Mouse (Mus musculus): Measurements from ENCODE around the gene Ptprd. TPM values are rescaled to one million over a fixed set of nuclear protein-coding genes. Genes with fewer than 3 reads are reported as not detected.

The Ptprd gene
- total RNA-seq (2014; fragmentation: Nextera tagmentation) (0.15 and 0.30 TPM in 2 replicates), total RNA-seq (2017) (0.35 and 0.66 TPM in 2 replicates), polyA plus RNA-seq (2012) (not detected in 2 replicates)

DNA sequence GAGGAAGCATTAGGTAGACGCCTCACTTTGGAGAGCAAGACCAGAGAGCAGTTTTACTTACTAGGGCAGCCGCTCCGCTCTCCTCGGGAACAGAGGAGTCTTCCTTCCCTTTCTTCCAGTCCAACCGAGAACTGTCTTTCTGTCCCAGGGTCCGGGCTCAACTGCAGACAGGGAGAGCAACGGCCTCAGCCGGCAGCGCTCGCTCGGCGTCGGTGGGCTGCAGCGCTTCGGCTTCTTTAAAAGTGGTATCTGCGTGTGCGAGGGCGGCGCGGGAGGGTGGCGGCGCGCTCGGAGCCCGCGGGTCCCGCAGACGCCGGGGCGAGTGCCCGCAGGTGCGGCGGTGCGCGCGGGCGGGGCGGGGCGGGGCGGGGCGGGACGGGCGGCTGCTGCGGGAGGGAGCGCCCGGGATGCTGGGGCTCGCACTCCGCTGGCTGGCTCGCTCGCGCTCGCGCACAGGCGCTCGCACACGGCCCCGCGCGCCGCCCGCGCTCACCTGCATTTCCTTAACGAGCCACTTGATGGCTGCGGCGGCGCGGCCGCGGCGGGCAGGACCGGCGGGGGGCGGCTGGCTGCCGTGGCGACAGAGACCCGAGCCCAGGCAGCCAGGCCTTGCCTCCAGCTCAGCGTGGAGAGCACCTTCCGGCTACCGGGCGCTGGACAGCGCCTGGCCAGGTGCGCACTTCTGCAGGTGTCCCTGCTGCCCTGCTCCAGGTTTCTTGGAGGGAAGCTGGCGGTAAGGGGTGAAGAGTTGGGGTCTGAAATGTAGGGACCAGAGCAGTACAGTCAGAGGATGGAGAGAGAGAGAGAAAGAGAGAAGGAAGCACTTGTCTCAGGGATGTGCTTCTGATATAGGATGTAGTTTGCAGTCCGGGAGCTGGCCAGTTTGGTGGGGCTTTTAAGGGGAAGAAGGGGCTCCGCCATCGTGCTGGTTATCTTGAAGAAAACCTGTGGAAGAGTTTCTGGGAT is at the start of gene Ptprd:
TSS of gene Ptprd (minus strand) at position 433 of the 966 bp plus-strand sequence.
- Histone ChIP-seq H3K36me3 (replicated peaks) (no peaks in the 10 kb centered on the region), H3K9me3 (replicated peaks) (peaks cover 14% of the 10 kb centered on the region; the same call in 1 of the 2 replicates), H3K4me3 (ENCODE audit: low read depth, low read length) (no peak within 1 kb of the TSS), H3K4me1 (ENCODE audit: insufficient read depth, low read depth, low read length) (no peaks in the 10 kb centered on the region), H3K27me3 (ENCODE audit: insufficient read depth, low read length) (no peaks in the 10 kb centered on the region)
- DNase-seq (ENCODE audit: low spot score) (no peak), ATAC-seq (ENCODE audit: extremely low read depth, insufficient number of reproducible peaks, low FRiP score, poor library complexity, severe bottlenecking) (no peak)
- no peak for TF ChIP-seq CTCF (IDR thresholded peaks at IDR 0.05; ENCODE audit: low read depth, low read length)
- no peak for TF ChIP-seq TAL1 (conservative IDR thresholded peaks at IDR 0.05; ENCODE audit: low read depth, low read length)
- TF ChIP-seq GATA1 (IDR thresholded peaks at IDR 0.05; ENCODE audit: borderline replicate concordance, low read length): no peak
- no peak for TF ChIP-seq GATA2 (IDR thresholded peaks at IDR 0.05; ENCODE audit: borderline replicate concordance, low read depth, low read length)
- TF ChIP-seq POLR2AphosphoS5 (IDR thresholded peaks at IDR 0.05; ENCODE audit: insufficient replicate concordance, low read depth, low read length): no peak

DNA sequence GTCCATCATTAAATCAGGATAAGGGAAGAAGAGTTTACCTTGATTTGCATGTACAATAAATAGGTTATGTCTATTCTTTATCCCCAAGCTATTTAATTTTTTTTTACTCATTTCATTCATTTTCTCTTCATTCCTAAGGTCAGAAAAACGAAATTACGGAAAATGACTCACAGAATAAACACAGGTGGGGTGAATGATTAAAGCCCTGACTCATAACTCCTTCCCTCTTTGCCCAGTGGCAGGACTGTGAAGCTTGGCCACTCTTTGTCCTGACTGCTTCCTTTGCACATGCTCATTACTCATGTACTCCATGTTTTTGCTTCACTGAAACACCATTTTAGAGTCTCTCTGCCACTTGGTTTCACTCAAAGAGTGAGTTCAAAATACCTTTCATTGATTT is 24.1 kb upstream of the Ptprd start:
- TF ChIP-seq GATA1 (IDR thresholded peaks at IDR 0.05; ENCODE audit: borderline replicate concordance, low read length) (no peak), POLR2AphosphoS5 (IDR thresholded peaks at IDR 0.05; ENCODE audit: insufficient replicate concordance, low read depth, low read length) (no peak), TAL1 (conservative IDR thresholded peaks at IDR 0.05; ENCODE audit: low read depth, low read length) (no peak), GATA2 (IDR thresholded peaks at IDR 0.05; ENCODE audit: borderline replicate concordance, low read depth, low read length) (no peak), CTCF (IDR thresholded peaks at IDR 0.05; ENCODE audit: low read depth, low read length) (no peak)
- Histone ChIP-seq H3K27me3 (ENCODE audit: insufficient read depth, low read length) (no peaks in the 10 kb centered on the region), H3K4me1 (ENCODE audit: insufficient read depth, low read depth, low read length) (no peaks in the 10 kb centered on the region), H3K4me3 (ENCODE audit: low read depth, low read length) (no peak overlapping the region), H3K9me3 (replicated peaks) (no peaks in the 10 kb centered on the region), H3K36me3 (replicated peaks) (no peaks in the 10 kb centered on the region)
- ATAC-seq (ENCODE audit: extremely low read depth, insufficient number of reproducible peaks, low FRiP score, poor library complexity, severe bottlenecking) (no peak), DNase-seq (ENCODE audit: low spot score) (no peak)

DNA sequence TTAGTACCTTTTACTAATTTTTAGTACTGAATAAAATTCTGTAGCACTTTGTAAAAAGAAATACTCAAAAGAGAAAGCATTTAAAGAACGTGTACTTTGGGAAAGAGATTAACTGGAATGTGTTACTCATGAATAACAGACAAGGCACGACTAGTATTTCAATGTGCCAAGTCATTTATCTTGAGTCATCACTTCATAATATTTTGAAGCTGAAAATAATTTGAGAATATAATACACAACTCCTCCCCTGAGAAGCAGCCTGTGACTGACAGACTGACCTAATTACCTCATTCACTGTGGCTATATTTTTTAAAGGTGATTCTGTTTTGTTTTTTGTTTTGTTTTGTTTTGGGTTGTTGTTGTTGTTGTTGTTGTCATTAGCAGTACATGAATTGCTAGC is 23.6 kb upstream of the Ptprd start:
- H3K4me1 ChIP-seq (ENCODE audit: insufficient read depth, low read depth, low read length): no peaks in the 10 kb centered on the region
- no peak overlapping the region for H3K4me3 ChIP-seq (ENCODE audit: low read depth, low read length)
- H3K9me3 ChIP-seq (replicated peaks): no peaks in the 10 kb centered on the region
- no peak for ATAC-seq (ENCODE audit: extremely low read depth, insufficient number of reproducible peaks, low FRiP score, poor library complexity, severe bottlenecking)
- no peaks in the 10 kb centered on the region for H3K36me3 ChIP-seq (replicated peaks)
- H3K27me3 ChIP-seq (ENCODE audit: insufficient read depth, low read length): no peaks in the 10 kb centered on the region
- TF ChIP-seq GATA1 (IDR thresholded peaks at IDR 0.05; ENCODE audit: borderline replicate concordance, low read length) (no peak), TAL1 (conservative IDR thresholded peaks at IDR 0.05; ENCODE audit: low read depth, low read length) (no peak), CTCF (IDR thresholded peaks at IDR 0.05; ENCODE audit: low read depth, low read length) (no peak), GATA2 (IDR thresholded peaks at IDR 0.05; ENCODE audit: borderline replicate concordance, low read depth, low read length) (no peak), POLR2AphosphoS5 (IDR thresholded peaks at IDR 0.05; ENCODE audit: insufficient replicate concordance, low read depth, low read length) (no peak)
- no peak for DNase-seq (ENCODE audit: low spot score)

DNA sequence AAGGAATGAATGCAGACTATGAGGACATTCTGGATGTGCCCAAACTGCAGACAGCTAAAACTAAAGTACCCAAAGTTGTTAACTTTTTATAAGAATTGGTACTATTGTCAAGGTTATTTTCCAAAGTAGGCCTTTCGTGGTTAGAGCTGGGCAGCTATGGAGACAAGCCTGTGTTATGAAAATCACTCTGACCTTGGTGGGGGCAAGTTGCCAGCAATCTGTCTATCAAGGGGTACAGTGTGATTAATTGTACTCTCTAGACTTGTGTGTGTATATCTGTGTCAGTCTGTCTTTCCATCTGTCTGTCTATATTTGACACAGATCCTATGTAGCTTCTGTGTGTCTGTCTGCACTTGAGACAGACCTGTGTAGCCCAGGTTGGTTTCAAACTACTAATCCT is 22.9 kb upstream of the Ptprd start:
- Histone ChIP-seq H3K4me1 (ENCODE audit: insufficient read depth, low read depth, low read length) (no peaks in the 10 kb centered on the region), H3K9me3 (replicated peaks) (no peaks in the 10 kb centered on the region), H3K36me3 (replicated peaks) (no peaks in the 10 kb centered on the region), H3K27me3 (ENCODE audit: insufficient read depth, low read length) (no peaks in the 10 kb centered on the region), H3K4me3 (ENCODE audit: low read depth, low read length) (no peak overlapping the region)
- DNase-seq (ENCODE audit: low spot score) (no peak), ATAC-seq (ENCODE audit: extremely low read depth, insufficient number of reproducible peaks, low FRiP score, poor library complexity, severe bottlenecking) (no peak)
- TF ChIP-seq GATA1 (IDR thresholded peaks at IDR 0.05; ENCODE audit: borderline replicate concordance, low read length) (no peak), CTCF (IDR thresholded peaks at IDR 0.05; ENCODE audit: low read depth, low read length) (no peak), POLR2AphosphoS5 (IDR thresholded peaks at IDR 0.05; ENCODE audit: insufficient replicate concordance, low read depth, low read length) (no peak), TAL1 (conservative IDR thresholded peaks at IDR 0.05; ENCODE audit: low read depth, low read length) (no peak), GATA2 (IDR thresholded peaks at IDR 0.05; ENCODE audit: borderline replicate concordance, low read depth, low read length) (no peak)

DNA sequence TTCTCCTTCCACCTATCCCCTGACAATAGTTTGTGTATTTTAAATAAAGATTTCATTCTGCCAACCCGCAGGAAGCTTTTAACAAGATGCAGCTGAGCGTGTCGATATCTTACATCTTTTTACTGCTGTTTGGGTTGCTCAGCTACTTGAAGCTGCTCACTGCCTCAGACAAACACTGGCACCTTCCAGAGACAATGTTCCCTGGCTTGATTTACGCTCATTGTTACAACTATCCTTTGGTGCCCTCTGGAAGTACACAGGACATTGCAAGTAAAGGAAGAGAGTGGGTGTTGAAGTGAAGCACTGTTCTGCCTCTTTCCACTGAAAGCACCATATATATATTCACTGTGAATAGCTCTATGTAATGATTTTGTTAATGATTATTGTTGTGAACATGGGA is 2.2 kb upstream of the Ptprd start:
- ATAC-seq (ENCODE audit: extremely low read depth, insufficient number of reproducible peaks, low FRiP score, poor library complexity, severe bottlenecking) (no peak), DNase-seq (ENCODE audit: low spot score) (no peak)
- H3K4me1 ChIP-seq (ENCODE audit: insufficient read depth, low read depth, low read length): no peaks in the 10 kb centered on the region
- no peak overlapping the region for H3K4me3 ChIP-seq (ENCODE audit: low read depth, low read length)
- H3K9me3 ChIP-seq (replicated peaks): peaks cover 14% of the 10 kb centered on the region; the same call in 1 of the 2 replicates
- TF ChIP-seq CTCF (IDR thresholded peaks at IDR 0.05; ENCODE audit: low read depth, low read length): no peak
- no peak for TF ChIP-seq GATA2 (IDR thresholded peaks at IDR 0.05; ENCODE audit: borderline replicate concordance, low read depth, low read length)
- no peak for TF ChIP-seq GATA1 (IDR thresholded peaks at IDR 0.05; ENCODE audit: borderline replicate concordance, low read length)
- no peak for TF ChIP-seq POLR2AphosphoS5 (IDR thresholded peaks at IDR 0.05; ENCODE audit: insufficient replicate concordance, low read depth, low read length)
- TF ChIP-seq TAL1 (conservative IDR thresholded peaks at IDR 0.05; ENCODE audit: low read depth, low read length): no peak
- H3K27me3 ChIP-seq (ENCODE audit: insufficient read depth, low read length): no peaks in the 10 kb centered on the region
- no peaks in the 10 kb centered on the region for H3K36me3 ChIP-seq (replicated peaks)

DNA sequence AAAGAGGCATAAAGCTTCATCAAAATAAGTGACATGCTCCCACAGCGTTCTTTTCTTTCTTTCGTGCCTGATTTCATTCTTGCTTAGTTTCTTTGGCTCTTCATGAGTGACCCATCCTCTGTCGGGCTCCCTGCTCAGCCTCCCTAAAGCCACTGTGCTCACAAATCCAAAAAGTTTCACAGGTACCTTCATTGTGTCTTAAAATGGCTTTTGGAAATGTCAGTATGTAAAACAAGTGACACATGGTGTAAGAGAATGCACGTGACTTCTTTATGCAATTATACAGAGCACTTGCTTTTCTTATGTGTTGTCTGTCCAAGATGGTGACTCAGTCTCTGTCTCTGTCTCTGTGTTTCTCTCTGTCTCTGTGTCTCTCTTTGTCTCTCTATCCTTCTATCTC is 1.2 kb upstream of the Ptprd start:
- H3K4me3 ChIP-seq (ENCODE audit: low read depth, low read length): no peak overlapping the region
- H3K9me3 ChIP-seq (replicated peaks): peaks cover 14% of the 10 kb centered on the region; the same call in 1 of the 2 replicates
- ATAC-seq (ENCODE audit: extremely low read depth, insufficient number of reproducible peaks, low FRiP score, poor library complexity, severe bottlenecking) (no peak), DNase-seq (ENCODE audit: low spot score) (no peak)
- no peaks in the 10 kb centered on the region for H3K4me1 ChIP-seq (ENCODE audit: insufficient read depth, low read depth, low read length)
- H3K36me3 ChIP-seq (replicated peaks): no peaks in the 10 kb centered on the region
- TF ChIP-seq GATA1 (IDR thresholded peaks at IDR 0.05; ENCODE audit: borderline replicate concordance, low read length) (no peak), CTCF (IDR thresholded peaks at IDR 0.05; ENCODE audit: low read depth, low read length) (no peak), GATA2 (IDR thresholded peaks at IDR 0.05; ENCODE audit: borderline replicate concordance, low read depth, low read length) (no peak), TAL1 (conservative IDR thresholded peaks at IDR 0.05; ENCODE audit: low read depth, low read length) (no peak), POLR2AphosphoS5 (IDR thresholded peaks at IDR 0.05; ENCODE audit: insufficient replicate concordance, low read depth, low read length) (no peak)
- no peaks in the 10 kb centered on the region for H3K27me3 ChIP-seq (ENCODE audit: insufficient read depth, low read length)

All from G1E (cell line).